In the genomic region with DNA sequence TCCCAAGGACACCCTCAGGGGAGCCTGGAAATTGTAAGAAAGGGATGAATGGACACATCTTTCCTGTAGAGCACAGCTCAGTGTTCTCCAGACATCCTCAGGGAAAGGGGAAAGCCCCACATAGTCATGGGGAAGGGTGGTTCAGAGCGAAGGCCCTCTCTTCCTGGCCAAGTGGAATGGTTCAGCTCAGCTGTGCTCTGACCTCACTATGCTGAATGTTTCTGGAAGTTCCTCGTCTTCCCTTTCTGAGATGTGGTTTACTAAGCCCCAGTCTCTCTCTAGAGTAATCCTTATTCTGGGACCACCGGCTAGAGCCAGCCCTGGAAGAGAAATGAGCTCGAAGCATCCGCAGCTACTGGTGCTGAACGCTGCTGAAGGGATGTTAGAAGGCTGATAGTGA, we compare ENCODE assay signal across 25 mouse cellular contexts. TPM values are rescaled to one million over a fixed set of nuclear protein-coding genes. Genes with fewer than 3 reads are reported as not detected.
"Had no signal": no experiment of that assay in that cellular context is flagged by ENCODE, and none has a peak within 500 bp of the region (broad histone marks: within the 10 kb centered on the region; RNA-seq: fewer than 3 reads in every experiment).

No protein-coding gene starts in this region.

- H3K4me2 ChIP-seq: embryonic facial prominence, embryonic 12.5 days; embryonic facial prominence, embryonic 13.5 days; embryonic facial prominence, embryonic 15.5 days; forebrain, embryonic 12.5 days; forebrain, embryonic 13.5 days; forebrain, embryonic 15.5 days had no signal

- H3K27me3 ChIP-seq: embryonic facial prominence, embryonic 12.5 days; embryonic facial prominence, embryonic 13.5 days; embryonic facial prominence, embryonic 15.5 days; forebrain, embryonic 12.5 days; forebrain, embryonic 13.5 days; forebrain, embryonic 15.5 days had no signal

- H3K4me3 ChIP-seq: embryonic facial prominence, embryonic 10.5 days; embryonic facial prominence, embryonic 12.5 days; embryonic facial prominence, embryonic 13.5 days; embryonic facial prominence, embryonic 15.5 days; erythroblast, embryonic 14.5 days; forebrain, embryonic 10.5 days; forebrain, embryonic 12.5 days; forebrain, embryonic 13.5 days; forebrain, embryonic 15.5 days; gastrocnemius, adult 2 months; heart, adult 2 months had no signal

- H3K9me3 ChIP-seq: embryonic facial prominence, embryonic 15.5 days had no signal

- H3K4me1 ChIP-seq: embryonic facial prominence, embryonic 12.5 days; forebrain, embryonic 12.5 days; forebrain, embryonic 15.5 days had no signal

- H3K27ac ChIP-seq: embryonic facial prominence, embryonic 10.5 days; forebrain, embryonic 10.5 days; forebrain, embryonic 13.5 days; forebrain, embryonic 15.5 days; gastrocnemius, adult 2 months; heart, adult 2 months had no signal

- H3K9ac ChIP-seq: embryonic facial prominence, embryonic 12.5 days; embryonic facial prominence, embryonic 13.5 days; embryonic facial prominence, embryonic 15.5 days; forebrain, embryonic 12.5 days; forebrain, embryonic 13.5 days; forebrain, embryonic 15.5 days; forebrain, postnatal 0 days had no signal

- ATAC-seq: forebrain, embryonic 13.5 days; forebrain, embryonic 14.5 days; forebrain, embryonic 15.5 days; forebrain, embryonic 16.5 days; forebrain, postnatal 0 days had no signal

- DNase-seq: cerebellum, adult 2 months; cerebellum, adult 8-10 months; cerebellum, adult 9-10 months; cerebellum, adult 9-11 months; cerebellum, postnatal 10 days; cerebellum, postnatal 14 days; cerebellum, postnatal 25 days; cerebellum, postnatal 36 days; embryo, embryonic 11 days; forebrain, postnatal 0 days; gastrocnemius, postnatal 25 days; gastrocnemius, postnatal 36 days had no signal

RNA-seq across cellular contexts. Expression of a gene that starts 14.6 kb away (rescaled TPM):
- polyA plus RNA-seq: erythroblast, embryonic 14.5 days had no signal
